Mouse (Mus musculus) thymus, adult 2 months (tissue): ENCODE results near the gene Rasl10a.

Experiments used
- CTCF ChIP-seq: fragments of 200-500 bp; IDR thresholded peaks from 2 replicates; pipeline ENCODE4 v1.5.1; 2012; ENCODE audit warnings: mild to moderate bottlenecking, control low read depth, low read length, moderate library complexity, borderline replicate concordance; ENCODE audit not compliant: control insufficient read depth, poor library complexity, insufficient read depth; ENCODE audit errors: extremely low read depth
- POLR2A ChIP-seq: fragments of 200-500 bp; IDR thresholded peaks from 2 replicates; pipeline ENCODE4 v1.6.1; 2012; ENCODE audit warnings: mild to moderate bottlenecking, low read length, control low read depth, moderate library complexity; ENCODE audit not compliant: control insufficient read depth, poor library complexity, insufficient read depth; ENCODE audit errors: extremely low read depth

DNA sequence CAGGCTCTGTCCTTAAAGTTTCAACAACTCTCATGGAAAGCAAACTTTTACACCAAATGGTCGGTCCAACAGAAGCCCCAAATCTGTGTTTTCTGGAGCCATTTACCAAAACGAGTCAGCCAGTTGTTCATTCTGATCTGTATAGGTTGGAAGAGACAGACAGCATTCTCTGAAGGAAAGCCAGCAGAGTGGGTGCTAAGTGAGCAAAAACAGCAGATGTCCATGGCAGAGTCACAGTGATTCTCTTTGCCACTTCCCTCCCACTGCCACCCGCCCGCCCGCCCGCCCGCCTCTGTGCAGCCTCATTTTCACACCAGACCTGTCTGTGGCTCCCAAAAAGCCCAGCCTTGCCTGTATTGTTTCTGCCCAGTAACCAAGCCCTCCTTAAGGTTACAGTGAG lies 29.7 kb upstream of the Rasl10a start:
- no peak for TF ChIP-seq CTCF
- no peak for TF ChIP-seq POLR2A
